Mouse (Mus musculus): ENCODE measurements around the gene Acoxl.

Gene Acoxl

DNA sequence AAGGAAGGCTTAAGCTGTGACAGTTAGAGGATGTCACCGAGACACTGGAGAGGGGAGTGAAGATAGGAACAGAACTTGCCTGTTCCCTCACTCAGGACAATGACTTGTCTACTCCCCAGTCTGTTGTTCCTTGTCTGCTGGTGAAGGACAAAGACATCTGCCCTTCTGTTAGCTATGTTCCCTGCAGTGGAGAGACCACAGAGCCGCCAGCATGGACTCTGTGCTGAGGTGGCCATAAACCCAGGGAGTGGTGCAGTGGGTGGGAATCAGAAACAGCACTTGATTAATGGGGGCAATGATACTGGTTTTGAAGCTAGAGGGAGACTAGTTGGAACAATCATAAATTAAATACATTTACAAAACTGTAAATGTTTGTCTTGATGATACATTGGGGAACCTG is 191.3 kb downstream of the Acoxl start:
- DNase-seq (ENCODE audit: low read depth, low spot score), result no peak

DNA sequence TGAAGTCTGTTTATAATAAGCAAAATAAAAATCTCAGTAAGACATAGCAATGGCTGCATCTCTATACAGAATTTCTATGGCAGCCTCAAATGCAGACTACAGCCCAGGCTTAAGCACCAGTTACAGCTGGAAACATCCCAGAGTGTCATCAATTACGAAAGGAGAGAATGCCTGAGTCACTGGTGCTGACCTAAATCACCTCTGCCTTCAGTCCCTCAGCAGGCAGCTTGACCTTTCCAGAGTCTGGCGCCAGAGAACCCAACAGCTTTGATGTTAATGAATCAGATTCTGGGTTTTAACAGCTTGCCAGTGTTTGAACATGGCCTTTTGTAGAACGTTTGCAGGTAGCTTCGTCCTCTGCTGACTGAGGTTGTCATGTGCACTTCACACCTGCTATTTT is 193.4 kb downstream of the Acoxl start:
- peak; percentile 53 for DNase-seq (ENCODE audit: low read depth, low spot score)

DNA sequence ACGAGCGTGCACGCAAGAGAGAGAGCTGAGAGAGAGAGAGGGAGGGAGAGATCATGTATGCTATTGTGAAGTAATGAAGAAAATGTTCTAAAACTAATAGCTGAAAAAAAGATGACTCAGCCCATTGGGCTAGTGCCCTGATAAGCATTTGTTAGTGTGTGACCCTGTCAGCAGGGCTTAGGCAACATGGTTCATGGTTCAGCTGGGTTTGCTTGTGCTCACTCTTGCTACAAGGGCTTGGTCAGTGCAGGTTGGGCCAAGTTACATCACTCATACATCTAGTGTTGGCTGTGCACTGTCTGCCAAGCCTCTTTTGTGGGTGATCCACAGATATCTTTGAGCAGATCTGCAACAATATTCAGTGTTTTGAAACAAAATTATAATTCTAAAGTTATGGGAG is 194.8 kb downstream of the Acoxl start:
- DNase-seq (ENCODE audit: low read depth, low spot score), result no peak

DNA sequence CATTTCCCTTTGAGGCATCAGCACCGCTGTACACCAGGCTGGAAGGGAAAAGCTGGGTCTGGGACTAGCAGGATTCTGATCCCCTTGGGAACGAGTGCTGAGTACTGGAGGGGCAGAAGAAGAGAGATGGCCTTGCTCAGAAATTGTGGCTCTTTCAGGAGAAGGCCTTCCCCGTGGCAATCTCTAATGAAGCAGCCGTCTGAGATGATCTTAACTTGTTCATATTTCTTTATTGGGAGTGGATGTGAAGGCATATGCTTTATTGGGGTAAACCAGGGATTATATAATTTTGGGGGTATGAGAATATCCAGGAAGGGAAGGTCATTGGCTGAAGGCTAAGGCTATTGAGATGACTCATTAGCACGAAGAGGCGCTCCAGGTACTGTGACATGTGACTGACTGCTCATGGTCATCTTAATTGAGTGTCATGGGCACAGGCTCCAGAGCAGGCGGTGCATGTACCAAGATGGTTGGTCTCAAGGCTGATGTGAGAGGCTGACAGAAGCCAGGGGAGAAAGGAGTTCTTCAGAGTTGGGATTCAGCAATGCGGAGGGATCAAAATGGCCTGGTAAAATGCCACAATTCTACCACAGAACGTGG is 195.5 kb downstream of the Acoxl start:
- no peak for DNase-seq (ENCODE audit: low read depth, low spot score)

DNA sequence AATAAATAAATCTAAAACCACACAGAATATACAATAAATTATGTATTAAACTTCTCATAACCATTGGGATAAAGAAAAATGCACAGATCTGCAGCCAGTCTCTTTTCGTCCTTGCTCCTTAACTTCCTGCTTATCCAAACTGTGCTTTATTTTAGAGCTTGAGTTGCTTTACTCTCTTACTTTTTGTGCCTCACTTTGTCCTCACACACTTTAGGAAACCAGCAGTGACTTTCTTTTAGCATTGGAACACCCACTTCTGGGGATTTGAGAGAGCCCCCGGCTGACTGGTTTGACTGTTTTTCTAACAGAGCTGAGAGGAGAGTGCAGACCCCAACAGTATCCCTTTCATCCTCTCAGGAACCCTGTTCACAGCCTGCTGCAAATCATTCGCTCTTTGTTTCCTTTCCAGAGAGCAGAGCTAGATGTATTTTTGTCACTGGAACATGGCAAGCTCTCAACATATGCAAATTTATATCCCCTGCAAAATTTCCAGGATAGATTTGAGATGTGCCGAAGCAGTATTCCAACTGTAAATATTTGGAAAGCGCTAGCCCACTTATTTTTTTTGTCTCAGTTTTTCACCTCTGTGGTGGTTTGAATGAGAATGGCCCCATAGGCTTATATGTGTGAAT is 199.7 kb downstream of the Acoxl start:
- no peak for DNase-seq (ENCODE audit: low read depth, low spot score)

DNA sequence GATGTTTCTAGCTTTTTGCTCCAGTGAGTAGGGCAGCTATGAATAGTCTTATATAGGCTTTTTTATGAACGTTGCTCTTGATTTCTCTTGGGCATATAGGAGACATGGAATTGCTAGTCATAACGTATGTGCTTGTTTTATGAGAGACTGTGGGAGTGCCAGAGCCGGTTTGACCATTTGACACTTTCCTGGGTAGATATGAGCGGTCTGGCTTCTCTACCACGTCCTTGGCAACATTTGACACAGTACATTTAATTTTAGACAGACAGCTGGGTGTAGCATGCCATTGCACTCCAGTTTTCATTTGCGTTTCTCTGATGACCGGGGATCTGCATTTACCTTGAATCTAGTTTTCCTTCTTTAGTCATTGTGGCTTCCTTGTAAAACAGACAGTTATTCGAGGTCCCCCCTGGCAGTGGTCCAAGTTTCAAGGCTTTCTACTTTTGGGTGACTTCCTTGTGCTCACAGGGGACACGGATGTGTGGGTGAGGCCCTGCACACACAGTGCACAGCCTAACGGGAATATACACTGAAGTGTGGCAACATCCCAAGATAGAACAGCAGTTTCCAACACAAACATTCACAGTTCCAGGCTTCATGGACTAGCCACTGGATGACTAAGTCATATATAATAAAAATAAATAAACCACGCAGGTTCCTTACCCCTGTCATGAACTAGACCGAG is 202.5 kb downstream of the Acoxl start:
- no peak for DNase-seq (ENCODE audit: low read depth, low spot score)

DNA sequence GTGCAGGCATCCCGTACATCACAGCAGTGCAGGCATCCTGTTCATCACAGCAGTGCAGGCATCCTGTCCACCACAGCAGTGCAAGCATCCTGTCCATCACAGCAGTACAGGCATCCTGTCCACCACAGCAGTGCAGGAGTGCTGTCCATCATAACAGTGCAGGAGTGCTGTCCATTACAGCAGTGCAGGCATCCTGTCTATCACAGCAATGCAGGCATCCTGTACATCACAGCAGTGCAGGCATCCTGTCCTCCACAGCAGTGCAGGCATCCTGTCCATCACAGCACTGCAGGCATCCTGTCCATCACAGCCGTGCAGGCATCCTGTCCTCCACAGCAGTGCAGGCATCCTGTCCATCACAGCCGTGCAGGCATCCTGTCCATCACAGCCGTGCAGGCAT is 207.8 kb downstream of the Acoxl start:
- no peak for DNase-seq (ENCODE audit: low read depth, low spot score)

DNA sequence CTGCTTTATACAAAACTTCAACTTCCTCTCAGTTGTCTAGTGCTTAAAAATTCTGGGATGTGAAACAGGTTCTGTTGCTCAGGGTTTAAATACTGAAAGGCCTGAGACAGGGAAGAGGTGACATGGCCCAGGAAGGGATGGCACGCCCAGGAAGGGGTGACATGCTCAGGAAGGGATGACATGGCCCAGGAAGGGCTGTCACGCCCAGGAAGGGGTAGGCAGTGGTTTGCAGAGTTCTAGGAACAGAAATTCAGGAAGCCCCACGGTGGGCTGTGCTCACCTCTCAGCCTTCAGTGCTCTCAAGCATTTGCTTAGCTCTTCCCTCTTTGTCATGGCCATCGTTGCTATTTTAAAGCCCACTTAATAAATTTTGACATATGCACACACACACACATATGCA is 216.2 kb downstream of the Acoxl start:
- no peak for DNase-seq (ENCODE audit: low read depth, low spot score)

DNA sequence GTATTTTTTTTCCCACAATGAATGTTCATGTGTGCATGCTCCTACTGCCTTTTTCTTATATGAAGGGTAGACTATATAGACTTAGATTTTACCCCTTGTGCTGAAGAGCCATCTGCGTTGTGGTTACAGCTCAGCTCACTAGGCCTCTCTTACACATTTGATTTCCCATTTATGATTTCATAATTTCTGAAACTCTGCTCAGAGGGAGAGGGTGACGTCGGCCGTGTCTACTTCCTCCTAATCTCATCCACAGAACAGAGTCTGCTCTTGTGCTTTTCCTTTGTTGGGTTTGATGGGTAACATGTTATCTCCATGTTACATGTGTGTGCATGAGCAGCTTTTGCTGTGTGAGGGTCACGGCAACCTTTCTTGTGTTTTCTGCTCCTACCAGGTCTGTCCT is 219.2 kb downstream of the Acoxl start:
- DNase-seq (ENCODE audit: low read depth, low spot score), result no peak

DNA sequence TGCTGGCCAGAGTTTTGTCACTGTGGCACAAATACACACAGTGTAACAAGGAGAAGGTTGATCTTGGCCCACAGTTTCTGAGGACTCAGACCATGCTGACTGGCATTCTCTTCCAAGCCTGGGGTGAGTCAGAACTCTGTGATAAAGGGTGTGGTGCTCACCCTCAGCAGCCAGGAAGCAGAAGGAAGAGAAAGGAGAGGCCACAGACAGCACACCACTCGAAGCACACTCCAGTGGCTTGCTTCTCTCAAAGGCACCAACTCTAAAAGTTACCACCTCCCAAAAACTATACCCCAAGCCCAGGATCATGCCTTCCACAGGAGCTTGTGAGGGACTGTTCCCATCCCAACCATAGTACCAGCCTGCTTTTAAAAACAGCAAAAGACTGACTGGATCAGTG is 220.0 kb downstream of the Acoxl start:
- no peak for DNase-seq (ENCODE audit: low read depth, low spot score)

DNA sequence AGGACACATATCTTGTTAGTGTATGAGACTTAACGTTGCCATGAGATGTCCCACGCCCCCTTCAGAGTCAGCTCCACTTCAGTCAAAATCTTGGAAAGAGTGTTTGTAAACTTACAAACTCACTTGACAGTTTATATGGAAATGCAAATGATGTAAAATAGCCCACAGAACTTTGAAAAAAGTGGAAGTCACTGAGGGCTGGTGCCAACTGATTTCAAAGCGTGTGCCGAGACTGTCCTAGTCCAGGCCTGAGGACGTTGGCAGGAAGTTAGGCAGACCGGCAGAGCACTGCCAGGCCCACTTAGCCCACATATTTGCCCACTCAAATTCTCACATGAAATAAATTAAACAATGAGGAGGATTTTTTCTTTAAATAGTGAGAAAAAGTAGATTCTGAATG is 221.5 kb downstream of the Acoxl start:
- no peak for DNase-seq (ENCODE audit: low read depth, low spot score)

DNA sequence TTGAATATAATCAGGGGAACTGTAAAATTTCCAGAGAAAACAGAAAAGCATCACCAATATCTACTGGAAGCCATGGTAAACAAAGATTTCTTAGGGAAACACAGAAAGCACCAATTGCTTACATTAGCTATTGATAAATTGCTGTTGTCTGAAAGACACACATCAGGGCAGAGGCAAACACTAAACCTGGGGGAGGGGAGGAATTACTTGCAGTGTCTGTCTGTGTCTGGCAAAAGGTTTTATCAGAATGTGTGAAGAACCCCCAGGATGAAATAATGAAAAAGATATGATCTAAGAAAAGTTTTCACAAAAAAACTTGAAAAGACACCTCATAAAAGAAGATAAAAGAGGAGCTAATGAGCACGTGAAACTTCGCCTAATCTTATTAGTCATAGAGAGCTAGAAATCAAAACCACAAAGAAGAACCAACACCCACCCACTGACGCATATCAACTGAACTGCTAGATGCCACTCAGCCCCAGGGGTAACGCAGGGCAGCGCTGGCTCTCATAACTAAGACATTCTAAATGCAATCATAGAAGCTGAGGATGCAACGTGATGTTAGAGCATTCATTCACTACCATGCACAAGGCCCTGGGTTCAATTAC is 222.1 kb downstream of the Acoxl start:
- no peak for DNase-seq (ENCODE audit: low read depth, low spot score)

DNA sequence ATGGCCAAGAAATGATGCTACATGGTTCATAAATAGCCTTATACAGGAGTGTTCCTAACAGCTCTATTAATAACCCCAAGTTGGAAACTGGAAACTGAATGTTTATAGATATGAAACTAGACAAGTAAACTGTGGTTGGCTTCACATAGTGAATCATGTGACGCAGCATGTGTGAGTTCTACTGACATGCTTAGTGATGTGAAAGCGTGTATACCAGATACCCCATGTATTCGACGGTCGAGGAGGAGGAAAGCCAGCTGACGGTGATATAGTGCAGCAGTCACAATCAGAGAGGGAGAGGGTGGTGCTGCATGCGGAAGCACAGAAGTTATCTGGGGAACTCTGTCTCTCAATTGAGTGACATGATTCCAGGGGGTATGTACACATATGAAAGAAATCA is 222.8 kb downstream of the Acoxl start:
- DNase-seq (ENCODE audit: low read depth, low spot score), result no peak

DNA sequence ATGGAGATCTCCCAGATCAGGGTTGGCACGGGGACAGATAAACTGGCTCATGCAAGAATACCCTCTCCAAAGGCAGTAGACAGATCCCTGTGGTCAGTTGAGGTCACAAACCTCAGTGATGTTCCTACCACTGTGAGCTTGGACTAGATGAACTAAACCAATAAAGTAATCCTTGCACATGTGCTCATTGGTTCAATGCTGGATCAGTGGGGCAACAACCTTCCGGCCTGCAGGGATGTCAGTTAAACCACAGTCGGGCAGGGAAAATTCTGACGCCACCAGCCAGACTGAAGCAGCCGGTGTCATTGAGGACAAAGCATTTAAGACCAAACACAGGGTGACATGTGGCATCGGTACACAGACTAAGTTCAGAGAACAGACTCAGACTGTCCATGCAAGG is 224.1 kb downstream of the Acoxl start:
- DNase-seq (ENCODE audit: low read depth, low spot score), result no peak

DNA sequence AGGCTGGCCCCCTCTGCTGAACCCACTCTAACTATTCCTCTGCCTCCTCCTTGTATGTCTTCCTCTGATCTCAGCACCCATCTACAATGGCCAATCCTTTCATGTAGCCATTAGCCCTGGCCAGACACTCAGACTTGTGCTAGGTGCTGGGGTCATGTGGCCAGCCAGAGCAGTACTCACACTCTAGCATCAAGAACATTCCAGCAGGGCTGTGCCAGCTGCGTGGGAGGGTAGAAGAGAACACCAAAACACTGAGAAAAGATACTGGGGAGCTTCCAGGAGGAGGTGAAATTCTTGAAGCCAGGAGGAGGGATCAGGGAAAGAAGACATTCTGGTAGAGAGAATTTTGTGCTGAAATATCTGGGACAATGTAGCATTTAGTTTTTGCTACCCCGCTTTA is 226.3 kb downstream of the Acoxl start:
- no peak for DNase-seq (ENCODE audit: low read depth, low spot score)

DNA sequence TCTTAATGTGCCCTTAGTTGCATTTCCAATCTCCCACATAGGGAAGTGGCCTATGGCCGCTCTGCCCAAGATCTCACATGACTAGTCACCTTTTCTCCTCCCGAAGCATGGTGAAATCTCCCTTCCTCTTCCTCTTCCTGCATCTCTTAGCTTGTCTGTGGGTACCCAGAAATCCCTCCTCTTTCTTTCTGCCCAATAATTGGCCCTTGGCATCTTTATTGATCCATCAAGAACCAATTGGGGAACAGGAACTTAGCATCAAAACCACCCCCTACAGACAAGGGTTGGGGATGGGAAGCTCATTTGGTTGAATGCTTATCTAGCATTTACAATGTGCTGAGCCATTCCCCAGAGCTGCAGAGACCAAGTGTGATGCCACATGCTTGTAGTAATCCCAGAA is 226.9 kb downstream of the Acoxl start:
- no peak for DNase-seq (ENCODE audit: low read depth, low spot score)

DNA sequence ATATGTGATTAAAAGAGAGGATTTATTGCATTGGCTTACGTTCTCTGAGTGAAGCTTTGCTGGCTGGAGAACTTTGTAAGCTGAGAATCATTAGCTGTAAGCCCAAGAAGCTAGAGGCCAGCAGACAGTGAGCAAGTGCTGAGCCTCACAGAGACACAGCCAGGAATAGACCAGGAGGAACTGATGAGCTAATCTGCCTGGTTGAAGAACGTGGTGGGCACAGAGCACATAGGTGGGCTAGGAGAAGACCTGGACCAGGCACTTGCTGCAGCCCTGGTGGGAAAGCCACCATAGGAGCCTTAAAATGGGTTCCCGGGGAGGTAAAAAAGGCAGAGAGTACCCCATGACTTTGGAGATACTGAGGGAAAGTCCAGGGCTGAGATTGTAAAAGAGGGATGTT is 228.5 kb downstream of the Acoxl start:
- no peak for DNase-seq (ENCODE audit: low read depth, low spot score)

DNA sequence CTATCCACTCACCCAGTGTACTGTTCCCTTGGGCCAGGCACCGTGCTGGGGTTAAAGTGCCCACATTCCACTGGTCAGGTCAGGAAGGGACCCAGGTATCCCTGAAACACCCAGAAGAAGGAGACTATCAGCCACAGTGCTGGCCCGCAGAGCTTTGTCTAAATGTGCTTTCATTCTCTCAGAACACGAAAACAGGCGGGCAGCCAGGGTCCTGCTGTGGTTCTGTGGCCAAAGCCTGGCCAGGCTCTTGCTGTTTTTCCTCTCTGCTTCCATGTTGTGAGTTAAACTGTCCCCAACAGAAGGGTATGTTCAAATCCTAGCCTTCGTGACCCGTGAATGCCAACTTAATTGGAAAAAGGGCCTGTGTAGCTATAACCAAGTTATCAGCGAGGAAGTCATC is 228.9 kb downstream of the Acoxl start:
- no peak for DNase-seq (ENCODE audit: low read depth, low spot score)

DNA sequence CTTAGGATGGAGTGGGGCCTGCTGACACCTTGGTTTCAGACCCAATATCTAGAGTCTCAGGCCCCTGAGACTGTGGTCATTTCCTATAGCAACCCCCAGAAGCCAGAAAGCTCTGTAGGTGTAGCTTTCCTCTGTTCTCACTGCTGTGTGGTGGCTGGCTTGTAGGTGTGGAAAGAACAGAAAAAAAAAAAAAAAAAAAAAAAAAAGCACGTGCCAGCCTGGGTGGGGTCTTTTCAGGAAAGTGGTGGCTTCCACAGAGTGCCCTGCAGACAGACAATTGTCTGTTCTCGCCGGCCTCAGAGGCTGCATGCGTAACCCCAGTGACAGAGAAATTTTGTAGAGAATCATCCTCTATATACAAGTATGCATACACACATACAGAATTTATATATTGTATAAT is 229.5 kb downstream of the Acoxl start:
- no peak for DNase-seq (ENCODE audit: low read depth, low spot score)

DNA sequence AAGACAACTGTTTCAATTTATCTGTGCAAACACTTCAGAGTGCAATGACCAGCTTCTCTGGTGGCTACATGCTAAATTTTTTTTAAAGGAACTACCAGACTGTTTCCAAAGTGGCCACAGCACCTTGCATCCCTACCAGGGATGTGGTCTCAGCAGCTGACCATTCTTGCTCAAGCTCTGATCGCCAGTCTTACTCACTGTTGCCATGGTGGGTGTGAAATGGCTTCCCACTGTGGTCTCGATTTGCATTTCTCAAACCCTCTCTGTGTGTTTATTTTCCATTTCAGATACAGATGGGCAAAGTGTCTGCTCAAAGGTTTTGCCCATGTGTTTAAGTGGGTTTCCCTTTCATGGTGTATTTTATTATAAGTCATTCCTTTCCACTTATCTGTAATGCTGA is 230.3 kb downstream of the Acoxl start:
- no peak for DNase-seq (ENCODE audit: low read depth, low spot score)

DNA sequence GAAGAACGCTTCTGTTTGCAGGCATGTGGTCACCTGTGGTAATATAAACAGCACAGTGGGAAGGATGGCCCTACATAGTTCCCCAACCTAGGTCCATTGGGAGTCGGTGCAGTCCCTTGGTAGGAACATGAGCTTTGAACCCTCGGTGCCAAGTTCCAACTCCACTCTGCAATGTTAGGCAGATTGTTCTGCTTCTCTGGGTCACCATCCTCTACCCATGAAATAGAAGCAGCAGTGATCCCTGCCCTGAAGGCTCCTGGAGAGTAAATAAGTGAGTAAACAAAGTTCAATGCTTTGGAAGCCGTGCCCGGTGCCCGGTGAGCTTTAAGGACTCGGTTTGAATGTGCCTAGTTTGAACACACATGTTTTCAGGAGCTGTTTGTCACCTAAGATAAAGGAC is 233.1 kb downstream of the Acoxl start:
- DNase-seq (ENCODE audit: low read depth, low spot score), result no peak

DNA sequence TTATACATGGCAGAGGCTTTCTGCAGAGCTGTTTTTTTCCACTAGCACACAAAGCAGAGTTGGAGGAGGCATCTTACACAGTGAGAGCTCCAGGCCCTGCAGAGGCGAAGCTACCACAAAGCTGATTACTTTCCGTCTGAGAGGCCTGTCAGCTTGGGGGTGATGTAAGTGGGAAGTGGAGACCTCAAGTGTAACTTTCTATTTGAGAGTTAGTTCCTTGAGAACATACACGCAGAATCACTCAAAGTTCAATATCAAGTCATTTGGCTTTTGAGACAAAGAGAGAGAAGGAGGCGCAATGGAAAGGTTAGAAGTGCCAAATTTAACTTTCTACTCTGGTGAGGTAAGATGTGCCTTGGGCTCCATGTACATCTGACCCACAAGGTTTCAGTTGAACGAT is 234.3 kb downstream of the Acoxl start:
- no peak for DNase-seq (ENCODE audit: low read depth, low spot score)

DNA sequence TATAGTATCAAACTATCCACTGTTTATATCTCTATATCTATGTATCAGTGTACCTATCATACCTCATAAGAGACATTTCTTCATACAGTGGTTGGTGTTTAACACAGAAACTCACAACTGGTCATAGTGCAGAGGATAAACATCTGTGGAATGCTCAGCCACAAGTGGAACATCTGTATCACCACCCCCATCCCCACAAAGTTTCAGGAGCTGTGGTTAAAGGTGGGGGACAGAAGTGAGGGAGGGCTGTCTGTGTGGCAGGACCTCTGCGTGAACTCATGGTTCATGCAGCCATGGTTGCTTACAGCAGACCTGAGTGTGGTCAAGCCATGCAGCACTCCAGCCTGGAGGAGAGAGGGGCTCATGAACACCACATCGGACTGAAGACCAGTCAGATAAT is 234.9 kb downstream of the Acoxl start:
- no peak for DNase-seq (ENCODE audit: low read depth, low spot score)

Data from mesoderm, embryonic 11.5 days (tissue).